Mouse (Mus musculus) kidney, adult 2 months (tissue): ENCODE measurements around the gene Mak. TPM values are rescaled to one million over a fixed set of nuclear protein-coding genes. Genes with fewer than 3 reads are reported as not detected.

Experiments used
- DNase-seq: peaks from one replicate; pipeline ENCODE4 v3.0.0; 2021
- H3K27ac ChIP-seq: fragments of 200-500 bp; 2 replicates; pipeline ENCODE4 v1.5.1; 2012; ENCODE audit warnings: low read depth, low read length, control low read depth, inconsistent platforms; ENCODE audit not compliant: insufficient read depth
- H3K27me3 ChIP-seq: fragments of 200-500 bp; replicated peaks from 2 replicates; pipeline ENCODE4 v1.6.1; 2012; ENCODE audit warnings: mild to moderate bottlenecking, moderate library complexity, low read length, inconsistent platforms; ENCODE audit not compliant: control insufficient read depth, insufficient read depth
- H3K36me3 ChIP-seq: fragments of 200-500 bp; 2 replicates; pipeline ENCODE4 v1.6.1; 2012; ENCODE audit warnings: mild to moderate bottlenecking, moderate library complexity, low read length, inconsistent platforms; ENCODE audit not compliant: control insufficient read depth, insufficient read depth
- H3K4me1 ChIP-seq: fragments of 200-500 bp; 2 replicates; pipeline ENCODE4 v1.6.1; 2011; ENCODE audit warnings: low read length; ENCODE audit not compliant: control insufficient read depth, insufficient read depth
- H3K4me3 ChIP-seq: fragments of 200-500 bp; 2 replicates; pipeline ENCODE4 v1.5.1; 2011; ENCODE audit warnings: mild to moderate bottlenecking, low read depth, low read length, control low read depth; ENCODE audit not compliant: insufficient read depth
- CTCF ChIP-seq: fragments of 200-500 bp; conservative IDR thresholded peaks from 2 replicates; pipeline ENCODE4 v1.5.1; 2011; ENCODE audit warnings: low read depth, mild to moderate bottlenecking, control low read depth, low read length, moderate library complexity, mixed read lengths; ENCODE audit not compliant: insufficient read depth, insufficient read length
- POLR2A ChIP-seq: fragments of 200-500 bp; IDR thresholded peaks from one replicate; pipeline ENCODE4 v1.6.1; 2011; ENCODE audit warnings: low read depth, low read length, control low read depth
- WGBS: fragments of 180-500 bp; shearing (Covaris S2); methylation state at CpG from one replicate; pipeline ENCODE4 v1.1.7; 2018; 5-methylcytosine and 5-hydroxymethylcytosine counted together
- polyA plus RNA-seq: library from polyadenylated mRNA; depleted of rRNA; stranded (reverse); fragments of >200 nt; gene quantifications from 2 replicates; pipeline ENCODE4 v1.2.3, GENCODE M21; 2012

The Mak gene
- polyA plus RNA-seq, 1 experiment = not detected

GRCm38 (mm10) chr13:41105541-41105940 lies 26.0 kb upstream of the Mak start:
- H3K27ac ChIP-seq = no peak overlapping the region
- no peak overlapping the region for H3K4me3 ChIP-seq
- no peaks in the 10 kb centered on the region for H3K27me3 ChIP-seq
- 91% methylated on average over 13 of the region's 13 CpGs for WGBS
- no peaks in the 10 kb centered on the region for H3K4me1 ChIP-seq
- DNase-seq = no peak
- TF ChIP-seq POLR2A (no peak), CTCF (no peak)
- H3K36me3 ChIP-seq = no peaks in the 10 kb centered on the region

- 85% methylated on average over 12 of the region's 12 CpGs for WGBS
- no peaks in the 10 kb centered on the region for H3K36me3 ChIP-seq
- TF ChIP-seq CTCF = no peak
- no peak for TF ChIP-seq POLR2A
Measured at GRCm38 (mm10) chr13:41103841-41104525, 24.5 kb upstream of the Mak start.

GRCm38 (mm10) chr13:41100031-41100430 lies 20.5 kb upstream of the Mak start:
- DNase-seq = no peak
- TF ChIP-seq CTCF (no peak), POLR2A (no peak)
- Histone ChIP-seq H3K4me1 (no peaks in the 10 kb centered on the region), H3K27ac (no peak overlapping the region), H3K36me3 (no peaks in the 10 kb centered on the region), H3K4me3 (no peak overlapping the region), H3K27me3 (no peaks in the 10 kb centered on the region)
- 98% methylated on average over 2 of the region's 2 CpGs for WGBS

More at GRCm38 (mm10) chr13:41103841-41104525, 24.5 kb upstream of the Mak start:
- no peak overlapping the region for H3K4me3 ChIP-seq
- no peak overlapping the region for H3K27ac ChIP-seq
- no peak for DNase-seq
- H3K4me1 ChIP-seq = no peaks in the 10 kb centered on the region
- no peaks in the 10 kb centered on the region for H3K27me3 ChIP-seq

GRCm38 (mm10) chr13:41098325-41098724 lies 18.8 kb upstream of the Mak start:
- TF ChIP-seq CTCF = no peak
- TF ChIP-seq POLR2A = no peak
- DNase-seq = no peak
- H3K27ac ChIP-seq = no peak overlapping the region
- H3K4me1 ChIP-seq = no peaks in the 10 kb centered on the region
- H3K4me3 ChIP-seq = no peak overlapping the region
- H3K27me3 ChIP-seq = no peaks in the 10 kb centered on the region; the same call in 1 of the 2 replicates
- WGBS = 85% methylated on average over 15 of the region's 15 CpGs
- H3K36me3 ChIP-seq = no peaks in the 10 kb centered on the region

- 70% methylated on average over 16 of the region's 16 CpGs for WGBS
- no peaks in the 10 kb centered on the region; the same call in 1 of the 2 replicates for H3K27me3 ChIP-seq
- H3K27ac ChIP-seq = no peak overlapping the region
- peak; percentile 7 for DNase-seq
- TF ChIP-seq POLR2A (no peak), CTCF (no peak)
- H3K4me1 ChIP-seq = no peaks in the 10 kb centered on the region
- no peak overlapping the region for H3K4me3 ChIP-seq
- no peaks in the 10 kb centered on the region for H3K36me3 ChIP-seq
Measured at GRCm38 (mm10) chr13:41097324-41098058, 18.0 kb upstream of the Mak start.

DNA sequence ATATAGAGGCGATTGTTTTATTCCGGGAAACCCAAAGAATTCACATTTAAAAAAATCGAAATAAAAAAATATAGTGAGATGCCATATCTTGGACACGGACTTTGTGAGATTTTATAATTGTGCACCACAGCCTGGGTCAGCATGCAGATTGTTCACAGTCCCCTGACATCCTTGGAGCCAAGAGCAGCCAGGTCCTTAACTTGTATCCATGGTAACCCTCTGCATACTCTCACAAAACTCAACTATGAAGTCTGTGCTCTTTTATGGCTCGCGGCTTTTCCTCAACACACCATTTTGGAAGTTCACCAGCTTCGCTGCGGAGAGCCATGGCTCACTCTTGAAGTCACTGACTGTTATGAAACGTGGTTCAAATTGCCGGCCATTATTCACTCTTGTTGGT lies 14.7 kb upstream of the Mak start:
- TF ChIP-seq CTCF = no peak
- Histone ChIP-seq H3K27ac (no peak overlapping the region), H3K36me3 (no peaks in the 10 kb centered on the region), H3K4me1 (no peaks in the 10 kb centered on the region), H3K4me3 (no peak overlapping the region), H3K27me3 (no peaks in the 10 kb centered on the region; the same call in 1 of the 2 replicates)
- DNase-seq = no peak
- 88% methylated on average over 10 of the region's 10 CpGs for WGBS

GRCm38 (mm10) chr13:41091271-41091670 lies 11.8 kb upstream of the Mak start:
- H3K27ac ChIP-seq = no peak overlapping the region
- H3K4me3 ChIP-seq = no peak overlapping the region
- H3K36me3 ChIP-seq = no peaks in the 10 kb centered on the region
- H3K27me3 ChIP-seq = no peaks in the 10 kb centered on the region; the same call in 1 of the 2 replicates
- no peaks in the 10 kb centered on the region for H3K4me1 ChIP-seq
- 39% methylated on average over 10 of the region's 10 CpGs for WGBS
- TF ChIP-seq CTCF = no peak
- TF ChIP-seq POLR2A = no peak
- DNase-seq = no peak
